Mouse (Mus musculus) forebrain, postnatal 0 days (tissue): ENCODE results near the gene Prmt2. TPM values are rescaled to one million over a fixed set of nuclear protein-coding genes. Genes with fewer than 3 reads are reported as not detected.

Source experiments
- ATAC-seq: fragments of 200-750 bp; cut with Nextera tagmentation; 2 replicates; pipeline ENCODE4 v1.8.0; 2017; ENCODE audit warnings: mild to moderate bottlenecking, moderate library complexity
- DNase-seq: peaks from one replicate; pipeline ENCODE4 v3.0.0-alpha.2; 2015
- H3K27ac ChIP-seq: fragments of 300-500 bp; sonication (generic); 2 replicates; pipeline ENCODE4 v1.5.1; 2014; ENCODE audit warnings: low read depth, mild to moderate bottlenecking, antibody characterized with exemption, low read length, moderate library complexity, mixed read lengths
- H3K27me3 ChIP-seq: fragments of 300-500 bp; sonication (generic); 2 replicates; pipeline ENCODE4 v1.6.1; 2014; ENCODE audit warnings: mild to moderate bottlenecking, low read length, mixed read lengths; ENCODE audit not compliant: insufficient read depth
- H3K36me3 ChIP-seq: fragments of 300-500 bp; sonication (generic); 2 replicates; pipeline ENCODE4 v1.6.1; 2014; ENCODE audit warnings: mild to moderate bottlenecking, moderate library complexity; ENCODE audit not compliant: insufficient read depth
- H3K4me1 ChIP-seq: fragments of 300-500 bp; sonication (generic); 2 replicates; pipeline ENCODE4 v1.6.1; 2014; ENCODE audit warnings: antibody characterized with exemption; ENCODE audit not compliant: insufficient read depth
- H3K4me2 ChIP-seq: fragments of 300-500 bp; sonication (generic); 2 replicates; pipeline ENCODE4 v1.6.1; 2014; ENCODE audit warnings: low read depth, mild to moderate bottlenecking, moderate library complexity
- H3K4me3 ChIP-seq: fragments of 300-500 bp; sonication (generic); 2 replicates; pipeline ENCODE4 v1.5.1; 2014; ENCODE audit warnings: low read depth, low read length, mixed read lengths
- H3K9ac ChIP-seq: fragments of 300-500 bp; sonication (generic); 2 replicates; pipeline ENCODE4 v1.6.1; 2014; ENCODE audit warnings: mild to moderate bottlenecking
- H3K9me3 ChIP-seq: fragments of 300-500 bp; sonication (generic); 2 replicates; pipeline ENCODE4 v1.6.1; 2016; ENCODE audit warnings: low read length
- CTCF ChIP-seq: sonication (generic); IDR thresholded peaks from 2 replicates; pipeline ENCODE4 v1.5.1; 2016; ENCODE audit warnings: antibody characterized with exemption, control low read depth, low read depth
- WGBS: fragments of 180-500 bp; shearing (Covaris S2); extraction: QIAGEN DNeasy Blood & Tissue Kit; methylation state at CpG from one replicate; pipeline ENCODE4 v1.1.7; 2014; 5-methylcytosine and 5-hydroxymethylcytosine counted together
- polyA plus RNA-seq: library from polyadenylated mRNA; unstranded; fragments of >200 nt; fragmentation: Nextera tagmentation; extraction: Ambion mirVana; gene quantifications from 2 replicates; pipeline ENCODE4 v1.2.1, GENCODE M21; 2015
- total RNA-seq: library from RNA; depleted of rRNA; stranded (reverse); fragments of >200 nt; gene quantifications from 2 replicates; pipeline ENCODE4 v1.2.3, GENCODE M21; 2014

Prmt2 gene
- total and polyA plus RNA-seq, 2 experiments from 2014 or later: 162 to 262 TPM

DNA sequence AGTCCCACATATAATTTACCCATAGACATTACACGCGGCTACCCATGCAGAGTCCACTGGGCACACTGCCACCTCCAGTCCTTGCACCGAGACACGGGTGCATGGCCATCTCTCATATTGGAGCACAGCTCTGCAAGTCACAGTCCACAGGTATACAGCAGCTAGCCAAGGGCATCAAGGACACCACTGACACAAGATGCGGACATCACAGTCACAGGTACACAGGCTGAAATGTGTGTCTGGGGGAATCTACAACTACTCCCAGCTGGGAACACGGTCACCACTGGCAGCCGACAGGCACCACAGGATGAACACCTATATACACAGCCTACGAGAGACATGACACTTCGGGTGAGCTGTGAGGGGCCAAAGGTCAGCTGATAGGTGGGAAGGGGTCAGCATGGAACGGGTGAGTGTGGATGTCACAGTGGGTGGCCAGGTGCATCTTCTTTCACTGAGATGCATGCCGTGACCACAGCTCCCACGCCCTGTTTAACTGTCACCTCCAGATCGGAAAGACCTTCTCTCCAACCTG is 30.3 kb downstream of the Prmt2 start:
- Histone ChIP-seq H3K9ac (no peak overlapping the region), H3K36me3 (peaks cover 58% of the 10 kb centered on the region), H3K4me3 (no peak overlapping the region), H3K27ac (no peak overlapping the region), H3K27me3 (no peaks in the 10 kb centered on the region), H3K9me3 (no peaks in the 10 kb centered on the region), H3K4me1 (no peaks in the 10 kb centered on the region), H3K4me2 (no peak overlapping the region)
- no peak for TF ChIP-seq CTCF
- WGBS: 94% methylated on average over 13 of the region's 13 CpGs
- DNase-seq (no peak), ATAC-seq (no peak)

DNA sequence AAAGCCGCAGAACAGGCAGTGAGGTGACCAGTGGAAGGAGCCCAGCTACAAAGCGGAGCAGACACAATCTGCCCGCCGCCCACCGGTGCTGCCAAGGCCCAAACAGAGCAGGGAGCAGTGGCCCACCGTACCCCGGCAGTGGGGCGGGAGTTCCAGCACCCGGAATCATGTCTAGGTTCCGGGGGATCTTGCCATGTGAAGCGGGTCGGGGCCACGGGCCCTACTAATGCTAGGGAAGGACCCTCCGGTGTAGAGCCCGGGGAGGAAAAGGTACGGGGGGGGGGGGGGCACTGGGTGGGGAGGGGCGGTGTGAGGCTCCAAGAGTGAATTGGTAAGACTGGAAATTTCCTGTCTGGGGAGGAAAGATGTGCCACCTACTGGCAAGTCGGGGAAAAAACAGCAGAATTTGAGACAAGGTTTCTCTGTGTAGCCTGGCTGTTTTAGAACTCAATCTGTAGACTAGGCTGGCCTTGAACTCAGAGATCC is 33.8 kb downstream of the Prmt2 start:
- H3K27ac ChIP-seq: no peak overlapping the region
- H3K9ac ChIP-seq: peak overlapping the region; percentile 48
- no peaks in the 10 kb centered on the region for H3K27me3 ChIP-seq
- peak; percentile 69 for DNase-seq
- H3K36me3 ChIP-seq: peaks cover 31% of the 10 kb centered on the region
- no peaks in the 10 kb centered on the region for H3K4me1 ChIP-seq
- peak overlapping the region; percentile 47 for H3K4me2 ChIP-seq
- H3K4me3 ChIP-seq: peak overlapping the region; percentile 33
- H3K9me3 ChIP-seq: no peaks in the 10 kb centered on the region
- TF ChIP-seq CTCF: peak; percentile 68
- ATAC-seq: peak; percentile 80
- WGBS: 16% methylated on average over 18 of the region's 18 CpGs

DNA sequence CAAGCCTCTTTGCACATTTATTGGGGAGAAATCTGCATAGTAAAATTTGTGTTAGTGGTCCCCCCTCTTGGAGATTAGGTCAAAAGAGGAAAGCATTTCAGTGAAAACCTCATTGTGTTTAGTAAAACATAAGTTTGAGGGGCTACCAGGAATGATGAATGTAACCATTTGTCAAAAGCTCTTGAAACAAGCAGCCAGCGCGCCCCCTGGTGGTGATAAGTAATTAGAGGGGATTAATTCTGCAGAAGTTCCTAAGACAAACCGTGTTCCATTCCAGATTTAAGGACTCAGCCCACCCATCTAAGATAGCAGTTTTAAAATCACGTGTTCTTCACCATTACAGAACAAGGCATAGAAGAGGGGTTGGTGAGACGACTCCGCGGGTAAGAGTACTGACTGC is 35.7 kb downstream of the Prmt2 start:
- Histone ChIP-seq H3K4me2 (no peak overlapping the region), H3K9me3 (no peaks in the 10 kb centered on the region), H3K27me3 (no peaks in the 10 kb centered on the region), H3K4me3 (no peak overlapping the region), H3K27ac (no peak overlapping the region), H3K36me3 (peaks cover 12% of the 10 kb centered on the region), H3K4me1 (no peaks in the 10 kb centered on the region), H3K9ac (no peak overlapping the region)
- peak; percentile 78 for TF ChIP-seq CTCF
- peak; percentile 87 for DNase-seq
- WGBS: 15% methylated on average over 7 of the region's 7 CpGs
- peak; percentile 23; the same call in 1 of the 2 replicates for ATAC-seq

DNA sequence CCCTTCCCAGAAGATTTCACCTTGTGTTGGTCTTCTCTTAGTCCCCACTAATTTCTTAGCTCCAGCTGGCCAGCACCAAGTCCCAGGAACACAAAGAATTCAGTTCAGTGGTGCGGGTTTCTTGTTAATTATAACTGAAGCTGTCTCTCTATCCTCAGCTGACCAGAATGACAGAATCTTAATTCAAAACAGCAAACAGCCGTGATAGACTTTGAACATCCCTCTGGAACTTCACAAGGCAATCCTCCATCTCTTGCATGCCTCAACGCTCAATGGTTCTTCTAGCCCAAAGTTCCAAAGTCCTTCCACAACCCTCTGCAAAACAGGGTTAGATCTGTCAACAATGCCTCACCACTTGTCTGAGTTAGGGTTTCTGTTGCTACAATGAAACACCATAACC is 36.2 kb downstream of the Prmt2 start:
- no peaks in the 10 kb centered on the region for H3K9me3 ChIP-seq

DNA sequence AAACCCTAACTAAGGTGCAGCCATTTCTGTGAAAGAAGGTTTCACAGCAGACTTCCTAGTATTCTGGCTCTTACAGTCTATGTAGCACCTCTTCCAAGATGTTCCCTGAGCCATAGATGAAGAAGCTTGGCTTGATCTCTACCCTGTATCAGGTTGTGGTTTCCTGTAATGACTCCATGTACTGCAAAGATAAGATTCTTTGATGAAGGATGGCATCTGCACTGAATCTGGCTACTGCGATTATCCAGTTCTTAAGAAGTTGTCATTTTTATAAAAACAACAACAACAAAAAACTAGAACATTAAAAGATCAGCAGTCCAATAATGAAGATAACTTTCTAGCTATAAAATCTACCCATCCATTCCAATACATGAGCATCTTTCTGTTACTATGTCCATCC is 49.7 kb downstream of the Prmt2 start:
- Histone ChIP-seq H3K27ac (no peak overlapping the region), H3K9me3 (no peaks in the 10 kb centered on the region), H3K4me1 (no peaks in the 10 kb centered on the region), H3K4me2 (no peak overlapping the region), H3K9ac (no peak overlapping the region), H3K4me3 (no peak overlapping the region), H3K27me3 (no peaks in the 10 kb centered on the region), H3K36me3 (no peaks in the 10 kb centered on the region)
- no peak for TF ChIP-seq CTCF
- ATAC-seq (no peak), DNase-seq (no peak)
- 95% methylated on average over 1 of the region's 1 CpGs for WGBS

More for the DNA sequence above, 36.2 kb downstream of the Prmt2 start:
- peaks cover 6% of the 10 kb centered on the region for H3K36me3 ChIP-seq
- ATAC-seq: no peak
- no peak overlapping the region for H3K4me3 ChIP-seq
- no peak overlapping the region for H3K27ac ChIP-seq
- no peak for DNase-seq
- 88% methylated on average over 3 of the region's 3 CpGs for WGBS
- H3K4me2 ChIP-seq: no peak overlapping the region
- H3K9ac ChIP-seq: no peak overlapping the region
- no peaks in the 10 kb centered on the region for H3K4me1 ChIP-seq
- no peak for TF ChIP-seq CTCF
- no peaks in the 10 kb centered on the region for H3K27me3 ChIP-seq

DNA sequence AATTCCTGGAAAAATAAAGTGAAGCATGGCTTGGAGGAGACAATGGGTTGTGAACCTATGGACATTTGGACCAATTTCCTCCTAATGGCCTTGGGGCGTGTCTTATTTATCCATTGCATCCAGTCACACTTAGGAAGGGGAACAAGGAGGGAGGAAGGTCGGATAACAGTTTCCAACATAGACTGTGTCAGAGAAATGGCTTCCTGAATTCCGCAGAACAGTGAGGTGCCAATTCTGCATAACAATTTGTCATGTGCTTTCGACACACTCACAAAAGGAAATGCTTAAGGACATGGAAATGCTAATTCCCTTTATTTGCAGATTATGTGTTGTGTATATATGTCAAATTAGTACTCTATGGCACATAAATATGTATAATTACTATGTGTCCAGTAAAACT is 52.4 kb downstream of the Prmt2 start:
- Histone ChIP-seq H3K4me1 (no peaks in the 10 kb centered on the region), H3K27ac (no peak overlapping the region), H3K9me3 (no peaks in the 10 kb centered on the region), H3K27me3 (no peaks in the 10 kb centered on the region), H3K36me3 (no peaks in the 10 kb centered on the region), H3K4me2 (no peak overlapping the region), H3K9ac (no peak overlapping the region), H3K4me3 (no peak overlapping the region)
- DNase-seq (no peak), ATAC-seq (no peak)
- 78% methylated on average over 4 of the region's 4 CpGs for WGBS
- no peak for TF ChIP-seq CTCF

DNA sequence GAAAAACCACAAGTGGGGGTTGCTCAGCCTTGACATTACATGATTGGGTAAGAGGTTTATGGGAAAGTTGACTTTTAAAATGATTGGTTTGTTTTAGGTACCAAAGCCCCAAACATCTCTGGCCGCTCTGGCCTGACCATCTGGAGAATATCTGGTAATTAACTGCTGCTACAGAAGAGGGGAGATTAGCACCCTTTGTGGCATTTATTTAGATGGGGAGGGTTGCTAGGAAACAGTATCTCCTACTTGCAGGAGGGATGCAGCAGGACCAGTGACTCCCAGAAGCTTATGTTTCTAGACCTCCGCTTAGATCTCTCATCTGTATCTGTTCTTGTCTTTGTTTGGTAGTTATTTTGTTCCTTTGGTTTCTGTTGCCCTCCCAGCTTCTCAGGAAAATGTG is 62.8 kb downstream of the Prmt2 start:
- Histone ChIP-seq H3K4me1 (no peaks in the 10 kb centered on the region), H3K9ac (no peak overlapping the region), H3K36me3 (no peaks in the 10 kb centered on the region), H3K27me3 (no peaks in the 10 kb centered on the region), H3K4me2 (no peak overlapping the region), H3K4me3 (no peak overlapping the region), H3K27ac (no peak overlapping the region), H3K9me3 (no peaks in the 10 kb centered on the region)
- ATAC-seq: no peak
- 35% methylated on average over 2 of the region's 2 CpGs for WGBS
- TF ChIP-seq CTCF: no peak
- DNase-seq: peak; percentile 1
